Mouse (Mus musculus): ENCODE measurements around the gene Shroom3.

- TF ChIP-seq MAZ (IDR thresholded peaks at IDR 0.05; ENCODE audit: low read depth, low read length), result no peak
- TF ChIP-seq POLR2A (IDR thresholded peaks at IDR 0.05; ENCODE audit: low read depth, low read length), result no peak
- no peak for TF ChIP-seq USF1 (IDR thresholded peaks at IDR 0.05; ENCODE audit: low read depth, low read length)
- no peak for TF ChIP-seq MAFK (IDR thresholded peaks at IDR 0.05; ENCODE audit: insufficient replicate concordance, low read length)
- no peak for TF ChIP-seq EP300 (IDR thresholded peaks at IDR 0.05; ENCODE audit: low read length)
- no peak for TF ChIP-seq RCOR1 (conservative IDR thresholded peaks at IDR 0.05; ENCODE audit: low read depth, low read length)
- TF ChIP-seq CTCF (conservative IDR thresholded peaks at IDR 0.05 in 1 of 2, IDR thresholded peaks at IDR 0.05 in 1 of 2; ENCODE audit: low read depth in 2 of 2, low read length in 2 of 2), result no peak
- TF ChIP-seq ZC3H11A (IDR thresholded peaks at IDR 0.05; ENCODE audit: low read depth, low read length), result no peak
Observed at GRCm38 (mm10) chr5:92774419-92774818, 91.2 kb downstream of the Shroom3 start.
